Mouse (Mus musculus): ENCODE measurements around the gene Eif3l.

DNA sequence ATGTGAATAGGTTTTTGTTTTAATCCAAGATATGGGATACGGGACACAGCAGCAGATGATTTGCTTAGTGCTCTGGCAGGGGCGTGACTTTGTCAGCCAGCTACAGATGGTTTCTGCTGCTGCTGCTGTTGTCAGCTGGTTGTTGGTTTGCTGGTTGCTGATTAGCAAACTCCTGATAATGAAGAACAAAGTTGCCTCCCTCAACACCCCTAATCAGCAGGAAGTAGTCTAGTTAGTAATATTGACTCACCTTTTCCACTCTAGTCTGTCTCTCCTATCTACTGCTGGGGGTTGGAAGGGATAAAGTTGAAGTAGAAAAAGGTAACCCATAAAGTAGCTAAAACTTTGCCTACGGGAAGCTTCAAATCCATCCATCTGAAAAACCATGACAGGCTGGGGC is 7.3 kb upstream of the Eif3l start:
- TF ChIP-seq POLR2A (IDR thresholded peaks at IDR 0.05; ENCODE audit: borderline replicate concordance, extremely low read depth, low read depth, low read length) = no peak
- no peak for TF ChIP-seq CTCF (IDR thresholded peaks at IDR 0.05; ENCODE audit: insufficient read depth, low read length)

Measured in lung, adult 2 months (tissue).